ENCODE assay signal across 10 mouse cellular contexts in genomic region chr6:36788576-36789191, GRCm38 (mm10). TPM values are rescaled to one million over a fixed set of nuclear protein-coding genes. Genes with fewer than 3 reads are reported as not detected.
DNase-seq lines count a peak whose midpoint lies in the region; ATAC-seq and TF ChIP-seq lines count a peak whose summit lies in the region.
"Had no signal": no experiment of that assay in that cellular context is flagged by ENCODE, and none has a peak within 500 bp of the region (broad histone marks: within the 10 kb centered on the region; RNA-seq: fewer than 3 reads in every experiment).

No protein-coding gene starts in this region.

- H3K9ac ChIP-seq in heart, postnatal 0 days (replicated peaks; ENCODE audit: low read depth, low read length): no peak overlapping the region
- no peak overlapping the region for H3K9ac ChIP-seq in liver, postnatal 0 days (replicated peaks)

- no peak for TF ChIP-seq CTCF in heart, postnatal 0 days (IDR thresholded peaks at IDR 0.05; ENCODE audit: low read depth)
- TF ChIP-seq CTCF in cortical plate, adult 2 months (IDR thresholded peaks at IDR 0.05; ENCODE audit: extremely low read depth, insufficient read depth, low read length): no peak
- no peak for TF ChIP-seq CTCF in liver, postnatal 0 days (IDR thresholded peaks at IDR 0.05; ENCODE audit: low read depth)

- ATAC-seq in heart, postnatal 0 days (ENCODE audit: insufficient read depth, low read depth): 0 out of 2 replicates have a peak, but pooled peaks have one; percentile 49
- no peak for ATAC-seq in liver, postnatal 0 days

- H3K4me2 ChIP-seq in heart, postnatal 0 days (ENCODE audit: low read depth, low read length): no peak overlapping the region
- H3K4me2 ChIP-seq in liver, postnatal 0 days (ENCODE audit: low read depth, low read length): no peak overlapping the region

- peak overlapping the region; percentile 26; the same call in 1 of the 2 replicates for H3K27ac ChIP-seq in heart, postnatal 0 days (ENCODE audit: low read depth)
- H3K27ac ChIP-seq in cortical plate, adult 2 months (ENCODE audit: insufficient read depth, low read length): peak overlapping the region; percentile 26
- H3K27ac ChIP-seq in hindbrain, embryonic 10.5 days: peak overlapping the region; percentile 64
- no peak overlapping the region for H3K27ac ChIP-seq in liver, postnatal 0 days (ENCODE audit: low read depth)

- no peak for TF ChIP-seq EP300 in heart, postnatal 0 days (IDR thresholded peaks at IDR 0.05; ENCODE audit: low read depth)
- TF ChIP-seq EP300 in liver, postnatal 0 days (IDR thresholded peaks at IDR 0.05; ENCODE audit: low read depth): no peak

- H3K36me3 ChIP-seq in heart, postnatal 0 days (replicated peaks; ENCODE audit: control insufficient read depth, insufficient read depth, low read length): no peaks in the 10 kb centered on the region
- H3K36me3 ChIP-seq in hindbrain, embryonic 10.5 days: peaks cover 26% of the 10 kb centered on the region
- H3K36me3 ChIP-seq in liver, postnatal 0 days (replicated peaks; ENCODE audit: insufficient read depth, low read length): no peaks in the 10 kb centered on the region

- TF ChIP-seq POLR2A in cortical plate, adult 2 months (IDR thresholded peaks at IDR 0.05; ENCODE audit: extremely low read depth, insufficient read depth, low read length): no peak

- H3K27me3 ChIP-seq in heart, postnatal 0 days (ENCODE audit: control insufficient read depth, insufficient read depth, low read length): no peaks in the 10 kb centered on the region
- H3K27me3 ChIP-seq in hindbrain, embryonic 10.5 days (ENCODE audit: insufficient read depth, poor library complexity, severe bottlenecking): peaks cover 43% of the 10 kb centered on the region
- no peaks in the 10 kb centered on the region for H3K27me3 ChIP-seq in liver, postnatal 0 days (ENCODE audit: insufficient read depth, low read length)

- DNase-seq in heart, postnatal 0 days (ENCODE audit: low spot score): no peak
- no peak for DNase-seq in heart, adult 9 months (ENCODE audit: low spot score in 2 of 2)
- peak; percentile 60 for DNase-seq in hindbrain, embryonic 10.5 days (ENCODE audit: low spot score)
- DNase-seq in neural tube, embryonic 10.5 days (ENCODE audit: extremely low spot score, low spot score): peak; percentile 52
- no peak for DNase-seq in right cerebral cortex, postnatal 4 days
- DNase-seq in liver, postnatal 0 days: no peak
- DNase-seq in right cerebral cortex, adult 18-20 months: no peak
- DNase-seq: lung, adult 18-20 months; right cerebral cortex, postnatal 14 days had no signal

- no peak overlapping the region for H3K4me3 ChIP-seq in heart, postnatal 0 days (ENCODE audit: low read depth, low read length)
- H3K4me3 ChIP-seq in cortical plate, adult 2 months (ENCODE audit: insufficient read depth, low read length): no peak overlapping the region
- H3K4me3 ChIP-seq in hindbrain, embryonic 10.5 days: no peak overlapping the region; the same call in 1 of the 2 replicates
- no peak overlapping the region for H3K4me3 ChIP-seq in liver, postnatal 0 days (ENCODE audit: low read depth, low read length)

- no peaks in the 10 kb centered on the region for H3K9me3 ChIP-seq in heart, postnatal 0 days (replicated peaks; ENCODE audit: control insufficient read depth, low read length)
- no peaks in the 10 kb centered on the region for H3K9me3 ChIP-seq in hindbrain, embryonic 10.5 days
- H3K9me3 ChIP-seq in liver, postnatal 0 days (ENCODE audit: low read length): no peaks in the 10 kb centered on the region

- H3K4me1 ChIP-seq in heart, postnatal 0 days (ENCODE audit: control insufficient read depth, insufficient read depth): peaks cover 14% of the 10 kb centered on the region; the same call in 1 of the 2 replicates
- peaks cover 5% of the 10 kb centered on the region for H3K4me1 ChIP-seq in cortical plate, adult 2 months (ENCODE audit: control insufficient read depth, insufficient read depth, low read length)
- H3K4me1 ChIP-seq in hindbrain, embryonic 10.5 days (replicated peaks): peaks cover 70% of the 10 kb centered on the region
- H3K4me1 ChIP-seq in liver, postnatal 0 days (ENCODE audit: insufficient read depth): no peaks in the 10 kb centered on the region

- WGBS in heart, postnatal 0 days: 37% methylated on average over 12 of the region's 12 CpGs
- WGBS in hindbrain, embryonic 10.5 days: 25% methylated on average over 12 of the region's 12 CpGs
- WGBS in liver, postnatal 0 days (ENCODE audit: insufficient replicate concordance): 63% methylated on average over 12 of the region's 12 CpGs

RNA-seq across cellular contexts. Expression of gene Ptn, which starts 21.3 kb away (rescaled TPM):
- 28.3 and 51.3 TPM in 2 replicates for total RNA-seq in heart, postnatal 0 days (2014; rRNA removed; ENCODE audit: low replicate concordance)
- polyA plus RNA-seq in heart, postnatal 0 days (2015; fragmentation: Nextera tagmentation; extraction: Ambion mirVana): 141 and 169 TPM in 2 replicates
- polyA plus RNA-seq in cortical plate, adult 2 months (2012; rRNA removed): 446 and 493 TPM in 2 replicates
- polyA plus RNA-seq in hindbrain, embryonic 10.5 days (2016; fragmentation: Nextera tagmentation; extraction: Ambion mirVana): 232 and 295 TPM in 2 replicates
- 3.6 and 4.2 TPM in 2 replicates for polyA plus RNA-seq in liver, postnatal 0 days (2015; fragmentation: Nextera tagmentation; extraction: Ambion mirVana)

Comparison
In these comparisons a context has a peak if more than half of its experiments do, and no peak if none do; other contexts are left out.
1. DNase-seq: peak in hindbrain, embryonic 10.5 days (single experiment) and neural tube, embryonic 10.5 days (single experiment); none in heart, postnatal 0 days (single experiment), heart, adult 9 months (0 of 2), right cerebral cortex, postnatal 4 days (single experiment), liver, postnatal 0 days (single experiment) and right cerebral cortex, adult 18-20 months (single experiment).
2. RNA of gene Ptn, which starts 21.3 kb away (polyA plus RNA-seq): 446 to 493 TPM in cortical plate, adult 2 months, 232 to 295 TPM in hindbrain, embryonic 10.5 days and 141 to 169 TPM in heart, postnatal 0 days; 3.6 to 4.2 TPM in liver, postnatal 0 days; every median in the first group is over 10 times any median in the second.